Mouse (Mus musculus) MEL (cell line): ENCODE measurements around the gene Ppp1ca. TPM values are rescaled to one million over a fixed set of nuclear protein-coding genes. Genes with fewer than 3 reads are reported as not detected.

Experiments
- DNase-seq: peaks from one replicate; pipeline ENCODE4 v3.0.0; 2011; ENCODE audit warnings: low read depth, low spot score
- H3K27ac ChIP-seq: 2 replicates; pipeline ENCODE4 v1.5.1; 2012; ENCODE audit warnings: low read depth, mild to moderate bottlenecking, control low read depth, low read length, moderate library complexity; ENCODE audit not compliant: control insufficient read depth
- H3K27me3 ChIP-seq, 2 experiments: fragments of 150-350 bp in 1 of 2; sonication (generic) in 1 of 2; 2 replicates each; pipeline ENCODE4 v1.6.1; 2012; ENCODE audit warnings: low read length in 2 of 2, mild to moderate bottlenecking in 2 of 2, improper control_type of control experiment in 1 of 2, moderate library complexity in 1 of 2; ENCODE audit not compliant: insufficient read depth in 2 of 2, control insufficient read depth in 1 of 2
- H3K36me3 ChIP-seq, 2 experiments: 2 replicates each; pipeline ENCODE4 v1.6.1; 2012 to 2014; ENCODE audit warnings: low read length in 2 of 2, improper control_type of control experiment in 1 of 2, inconsistent platforms in 1 of 2, mild to moderate bottlenecking in 1 of 2; ENCODE audit not compliant: insufficient read depth in 2 of 2, control insufficient read depth in 1 of 2
- H3K4me1 ChIP-seq, 2 experiments: fragments of 150-350 bp in 1 of 2; sonication (generic) in 1 of 2; 2 replicates each; pipeline ENCODE4 v1.6.1; 2012; ENCODE audit warnings: low read length in 2 of 2, improper control_type of control experiment in 1 of 2, mild to moderate bottlenecking in 1 of 2; ENCODE audit not compliant: insufficient read depth in 2 of 2, control insufficient read depth in 1 of 2
- H3K4me3 ChIP-seq, 2 experiments: fragments of 150-350 bp in 1 of 2; sonication (generic) in 1 of 2; 2 replicates each; pipeline ENCODE4 v1.5.1; 2012; ENCODE audit warnings: low read depth in 2 of 2, low read length in 2 of 2, mild to moderate bottlenecking in 2 of 2, moderate library complexity in 2 of 2, control low read depth in 1 of 2, improper control_type of control experiment in 1 of 2; ENCODE audit not compliant: control insufficient read depth in 1 of 2, insufficient read depth in 1 of 2
- H3K79me2 ChIP-seq: 2 replicates; pipeline ENCODE4 v1.6.1; 2012; ENCODE audit warnings: mild to moderate bottlenecking, low read length, moderate library complexity; ENCODE audit not compliant: control insufficient read depth, poor library complexity, insufficient read depth
- H3K9ac ChIP-seq: 2 replicates; pipeline ENCODE4 v1.6.1; 2012; ENCODE audit warnings: low read depth, mild to moderate bottlenecking, control low read depth, low read length, moderate library complexity; ENCODE audit not compliant: control insufficient read depth, poor library complexity, severe bottlenecking
- H3K9me3 ChIP-seq: fragments of 150-350 bp; sonication (generic); replicated peaks from 2 replicates; pipeline ENCODE4 v1.6.1; 2012; ENCODE audit warnings: mild to moderate bottlenecking, low read length, improper control_type of control experiment, moderate library complexity; ENCODE audit not compliant: insufficient read depth
- BHLHE40 ChIP-seq: IDR thresholded peaks from 2 replicates; pipeline ENCODE4 v1.6.1; 2012; ENCODE audit warnings: low read depth, mild to moderate bottlenecking, inconsistent platforms, low read length, improper control_type of control experiment, borderline replicate concordance
- CHD1 ChIP-seq: IDR thresholded peaks from 2 replicates; pipeline ENCODE4 v1.6.1; 2012; ENCODE audit warnings: low read depth, mild to moderate bottlenecking, inconsistent platforms, low read length, improper control_type of control experiment
- CHD2 ChIP-seq: IDR thresholded peaks from 2 replicates; pipeline ENCODE4 v1.6.1; 2011; ENCODE audit warnings: low read length, improper control_type of control experiment
- CTCF ChIP-seq, 3 experiments: IDR thresholded peaks in 2 of 3; conservative IDR thresholded peaks in 1 of 3; 2 replicates each; pipeline ENCODE4 v1.5.1; 2011 to 2012; ENCODE audit warnings: low read length in 3 of 3, low read depth in 2 of 3, mild to moderate bottlenecking in 2 of 3, improper control_type of control experiment in 1 of 3, inconsistent platforms in 1 of 3, mixed read lengths in 1 of 3, moderate library complexity in 1 of 3; ENCODE audit not compliant: control insufficient read depth in 1 of 3, insufficient read depth in 1 of 3, poor library complexity in 1 of 3, severe bottlenecking in 1 of 3
- E2F4 ChIP-seq: IDR thresholded peaks from 2 replicates; pipeline ENCODE4 v1.6.1; 2011; ENCODE audit warnings: low read depth, low read length, improper control_type of control experiment, borderline replicate concordance
- ELF1 ChIP-seq: IDR thresholded peaks from 2 replicates; pipeline ENCODE4 v1.6.1; 2014; ENCODE audit warnings: low read depth, mild to moderate bottlenecking, inconsistent platforms, low read length, improper control_type of control experiment, moderate library complexity
- EP300 ChIP-seq, 2 experiments: IDR thresholded peaks; 2 replicates each; pipeline ENCODE4 v1.6.1; 2011; ENCODE audit warnings: improper control_type of control experiment in 2 of 2, low read length in 2 of 2, low read depth in 1 of 2, mild to moderate bottlenecking in 1 of 2
- ETS1 ChIP-seq: IDR thresholded peaks from 2 replicates; pipeline ENCODE4 v1.6.1; 2012; ENCODE audit warnings: low read depth, mild to moderate bottlenecking, inconsistent platforms, low read length, improper control_type of control experiment, moderate library complexity
- GABPA ChIP-seq: IDR thresholded peaks from 2 replicates; pipeline ENCODE4 v1.6.1; 2012; ENCODE audit warnings: low read depth, mild to moderate bottlenecking, inconsistent platforms, low read length, improper control_type of control experiment, moderate library complexity
- GATA1 ChIP-seq: IDR thresholded peaks from 2 replicates; pipeline ENCODE4 v1.6.1; 2011; ENCODE audit warnings: low read depth, low read length, improper control_type of control experiment
- HCFC1 ChIP-seq: IDR thresholded peaks from 2 replicates; pipeline ENCODE4 v1.6.1; 2012; ENCODE audit warnings: low read depth, mild to moderate bottlenecking, inconsistent platforms, low read length, improper control_type of control experiment, moderate library complexity
- KAT2A ChIP-seq: conservative IDR thresholded peaks from 2 replicates; pipeline ENCODE4 v1.6.1; 2012; ENCODE audit warnings: low read depth, low read length, improper control_type of control experiment, inconsistent platforms
- MAFK ChIP-seq: IDR thresholded peaks from 2 replicates; pipeline ENCODE4 v1.6.1; 2011; ENCODE audit warnings: low read depth, mild to moderate bottlenecking, low read length, improper control_type of control experiment, borderline replicate concordance
- MAX ChIP-seq: IDR thresholded peaks from 2 replicates; pipeline ENCODE4 v1.6.1; 2011; ENCODE audit warnings: low read length, improper control_type of control experiment
- MAZ ChIP-seq: IDR thresholded peaks from 2 replicates; pipeline ENCODE4 v1.6.1; 2012; ENCODE audit warnings: low read depth, mild to moderate bottlenecking, inconsistent platforms, low read length, improper control_type of control experiment
- MEF2A ChIP-seq: IDR thresholded peaks from 2 replicates; pipeline ENCODE4 v1.6.1; 2014; ENCODE audit warnings: low read depth, mild to moderate bottlenecking, inconsistent platforms, low read length, improper control_type of control experiment; ENCODE audit not compliant: poor library complexity, insufficient replicate concordance, severe bottlenecking; ENCODE audit errors: extremely low read depth
- MXI1 ChIP-seq: IDR thresholded peaks from 2 replicates; pipeline ENCODE4 v1.6.1; 2011; ENCODE audit warnings: mild to moderate bottlenecking, low read depth, low read length, improper control_type of control experiment
- MYC ChIP-seq: IDR thresholded peaks from 2 replicates; pipeline ENCODE4 v1.6.1; 2011; ENCODE audit warnings: low read depth, mild to moderate bottlenecking, low read length, improper control_type of control experiment, moderate library complexity
- NELFE ChIP-seq: IDR thresholded peaks from 2 replicates; pipeline ENCODE4 v1.6.1; 2011; ENCODE audit warnings: low read depth, low read length, improper control_type of control experiment
- NRF1 ChIP-seq: IDR thresholded peaks from 2 replicates; pipeline ENCODE4 v1.6.1; 2014; ENCODE audit warnings: low read depth, mild to moderate bottlenecking, inconsistent platforms, low read length, improper control_type of control experiment, moderate library complexity; ENCODE audit not compliant: poor library complexity, insufficient read depth, severe bottlenecking
- POLR2A ChIP-seq, 2 experiments: IDR thresholded peaks; 2 replicates each; pipeline ENCODE4 v1.6.1; 2011 to 2012; ENCODE audit warnings: low read length in 2 of 2, mild to moderate bottlenecking in 2 of 2, control low read depth in 1 of 2, improper control_type of control experiment in 1 of 2, low read depth in 1 of 2, moderate library complexity in 1 of 2; ENCODE audit not compliant: control insufficient read depth in 1 of 2, insufficient read depth in 1 of 2, poor library complexity in 1 of 2
- POLR2AphosphoS2 ChIP-seq: IDR thresholded peaks from 2 replicates; pipeline ENCODE4 v1.6.1; 2011; ENCODE audit warnings: low read length, improper control_type of control experiment
- POLR2AphosphoS5 ChIP-seq: IDR thresholded peaks from 2 replicates; pipeline ENCODE4 v1.6.1; 2012; ENCODE audit warnings: low read depth, borderline replicate concordance, mild to moderate bottlenecking, inconsistent platforms, low read length, moderate library complexity, mixed read lengths
- RAD21 ChIP-seq: IDR thresholded peaks from 2 replicates; pipeline ENCODE4 v1.6.1; 2011; ENCODE audit warnings: mild to moderate bottlenecking, low read depth, low read length, improper control_type of control experiment
- RCOR1 ChIP-seq: IDR thresholded peaks from 2 replicates; pipeline ENCODE4 v1.6.1; 2012; ENCODE audit warnings: low read depth, mild to moderate bottlenecking, inconsistent platforms, low read length, improper control_type of control experiment
- SIN3A ChIP-seq: IDR thresholded peaks from 2 replicates; pipeline ENCODE4 v1.6.1; 2012; ENCODE audit warnings: low read length, improper control_type of control experiment, inconsistent platforms
- SMC3 ChIP-seq: IDR thresholded peaks from 2 replicates; pipeline ENCODE4 v1.6.1; 2011; ENCODE audit warnings: low read depth, low read length, improper control_type of control experiment
- TBP ChIP-seq: IDR thresholded peaks from 2 replicates; pipeline ENCODE4 v1.8.0; 2011; ENCODE audit warnings: low read depth, low read length, improper control_type of control experiment
- TCF12 ChIP-seq: IDR thresholded peaks from 2 replicates; pipeline ENCODE4 v1.6.1; 2014; ENCODE audit warnings: low read depth, mild to moderate bottlenecking, inconsistent platforms, low read length, improper control_type of control experiment, moderate library complexity
- UBTF ChIP-seq: IDR thresholded peaks from 2 replicates; pipeline ENCODE4 v1.6.1; 2012; ENCODE audit warnings: low read depth, mild to moderate bottlenecking, inconsistent platforms, low read length, improper control_type of control experiment, moderate library complexity, borderline replicate concordance; ENCODE audit not compliant: insufficient read depth
- USF1 ChIP-seq: IDR thresholded peaks from 2 replicates; pipeline ENCODE4 v1.6.1; 2014; ENCODE audit warnings: low read depth, mild to moderate bottlenecking, inconsistent platforms, low read length, improper control_type of control experiment, moderate library complexity
- ZC3H11A ChIP-seq: IDR thresholded peaks from 2 replicates; pipeline ENCODE4 v1.6.1; 2012; ENCODE audit warnings: low read depth, mild to moderate bottlenecking, inconsistent platforms, low read length, improper control_type of control experiment
- ZKSCAN1 ChIP-seq: IDR thresholded peaks from 2 replicates; pipeline ENCODE4 v1.6.1; 2012; ENCODE audit warnings: low read depth, mild to moderate bottlenecking, inconsistent platforms, low read length, improper control_type of control experiment, moderate library complexity
- ZMIZ1 ChIP-seq: IDR thresholded peaks from 2 replicates; pipeline ENCODE4 v1.6.1; 2012; ENCODE audit warnings: low read depth, mild to moderate bottlenecking, inconsistent platforms, low read length, improper control_type of control experiment, moderate library complexity
- ZNF384 ChIP-seq: IDR thresholded peaks from 2 replicates; pipeline ENCODE4 v1.6.1; 2012; ENCODE audit warnings: low read depth, mild to moderate bottlenecking, inconsistent platforms, low read length, improper control_type of control experiment
- polyA plus RNA-seq, 2 experiments: library from polyadenylated mRNA; stranded (reverse) in 1 of 2; unstranded in 1 of 2; fragments of >175 nt in 1 of 2; fragments of >200 nt in 1 of 2; gene quantifications; 2 replicates each; pipeline versions ENCODE4 v1.2.1 to v1.2.4; 2012; ENCODE audit warnings: low replicate concordance in 2 of 2, low read depth in 1 of 2; ENCODE audit not compliant: insufficient read length in 2 of 2, insufficient read depth in 1 of 2, missing spikeins in 1 of 2
- total RNA-seq: library from RNA; depleted of rRNA; stranded (reverse); fragments of 300-350 nt; gene quantifications from 2 replicates; pipeline ENCODE4 v1.2.3, GENCODE M21; 2012

Gene Ppp1ca
- total and polyA plus RNA-seq, 3 experiments, result 453 to 505 (median 455) TPM

GRCm38 (mm10) chr19:4169378-4169784, 22.5 kb upstream of the Ppp1ca start:
- peak; percentile 98 for DNase-seq
- H3K4me1 ChIP-seq, result peaks cover 0 to 8% of the 10 kb centered on the region in 2 experiments; a peak in 3 of 4 replicates
- peak overlapping the region; percentile 89 for H3K9ac ChIP-seq
- TF ChIP-seq ZKSCAN1 (no peak), USF1 (no peak), SMC3 (peak; percentile 81), MAZ (peak; percentile 56; the same call in 1 of the 2 replicates), CHD2 (no peak), HCFC1 (peak; percentile 72), GABPA (no peak), ZMIZ1 (peak; percentile 89), ELF1 (peak; percentile 44; the same call in 1 of the 2 replicates), POLR2AphosphoS2 (peak; percentile 61; the same call in 1 of the 2 replicates), TBP (peak; percentile 48; the same call in 1 of the 2 replicates), MEF2A (no peak), TCF12 (peak; percentile 36; the same call in 1 of the 2 replicates), BHLHE40 (no peak), CTCF (IDR thresholded peaks at IDR 0.05 in 2 of 3, conservative IDR thresholded peaks at IDR 0.05 in 1 of 3; ENCODE audit: control insufficient read depth in 1 of 3, insufficient read depth in 1 of 3, low read depth in 2 of 3, low read length in 3 of 3, poor library complexity in 1 of 3, severe bottlenecking in 1 of 3) (peak; percentile 38 to 95 (median 88); a peak in 5 of 6 replicates), MYC (peak; percentile 72; the same call in 1 of the 2 replicates), UBTF (no peak), MAFK (no peak), ZC3H11A (peak; percentile 45; the same call in 1 of the 2 replicates), E2F4 (no peak), MXI1 (peak; percentile 89), MAX (peak; percentile 81), ZNF384 (no peak), EP300 (IDR thresholded peaks at IDR 0.05; ENCODE audit: low read depth in 1 of 2, low read length in 2 of 2) (no peak), SIN3A (peak; percentile 83), POLR2AphosphoS5 (no peak), RCOR1 (no peak), POLR2A (IDR thresholded peaks at IDR 0.05; ENCODE audit: control insufficient read depth in 1 of 2, insufficient read depth in 1 of 2, low read depth in 1 of 2, low read length in 2 of 2, poor library complexity in 1 of 2) (peak; percentile 70 to 88), GATA1 (no peak), NELFE (peak; percentile 83), RAD21 (peak; percentile 45), CHD1 (no peak), ETS1 (peak; percentile 62; the same call in 1 of the 2 replicates), NRF1 (peak; percentile 48; the same call in 1 of the 2 replicates), KAT2A (no peak)
- no peaks in the 10 kb centered on the region for H3K27me3 ChIP-seq
- no peaks in the 10 kb centered on the region for H3K9me3 ChIP-seq
- no peaks in the 10 kb centered on the region; the same call in 1 of the 2 replicates for H3K79me2 ChIP-seq
- H3K27ac ChIP-seq, result peak overlapping the region; percentile 39
- H3K4me3 ChIP-seq, result peak overlapping the region; percentile 71 to 85
- H3K36me3 ChIP-seq, result peaks cover 0 to 4% of the 10 kb centered on the region in 2 experiments; a peak in 2 of 4 replicates
